Mouse (Mus musculus): ENCODE data around the gene Nkd1.

- TF ChIP-seq CTCF (IDR thresholded peaks at IDR 0.05): no peak
- no peak for TF ChIP-seq POLR2A (IDR thresholded peaks at IDR 0.05; ENCODE audit: insufficient read depth, low read depth, low read length)
- no peak for TF ChIP-seq EP300 (IDR thresholded peaks at IDR 0.05; ENCODE audit: insufficient read depth, low read depth, low read length)
These were observed 25.9 kb upstream of the Nkd1 start for GRCm38 (mm10) chr8:88495071-88495805.

Measured in heart, adult 2 months (tissue).